Mouse (Mus musculus): ENCODE results near the gene Zfp599. TPM values are rescaled to one million over a fixed set of nuclear protein-coding genes. Genes with fewer than 3 reads are reported as not detected.
"Not testable (repeated sequence)": the region's sequence is repeated elsewhere in the genome, so short reads cannot be mapped to it uniquely, and the experiment has no call there.

Gene Zfp599
- polyA plus RNA-seq, 1 experiment from 2014 or later, result 7.5 TPM

- no peak overlapping the region for H3K9ac ChIP-seq (replicated peaks)
- H3K4me1 ChIP-seq, result peaks cover 4% of the 10 kb centered on the region; the same call in 1 of the 2 replicates
- whole genome bisulfite sequencing, result 94% methylated on average over 4 of the region's 4 CpGs
- peaks cover 40% of the 10 kb centered on the region for H3K36me3 ChIP-seq
- no peak overlapping the region for H3K4me3 ChIP-seq
- no peaks in the 10 kb centered on the region for H3K27me3 ChIP-seq
- no peak overlapping the region for H3K4me2 ChIP-seq (replicated peaks)
- H3K27ac ChIP-seq (replicated peaks), result no peak overlapping the region
- H3K9me3 ChIP-seq, result peaks cover 22% of the 10 kb centered on the region
- no peak for ATAC-seq (ENCODE audit: low FRiP score, low read depth)
Observed at GRCm38 (mm10) chr9:22256579-22256978, 3.1 kb downstream of the Zfp599 start.

DNA sequence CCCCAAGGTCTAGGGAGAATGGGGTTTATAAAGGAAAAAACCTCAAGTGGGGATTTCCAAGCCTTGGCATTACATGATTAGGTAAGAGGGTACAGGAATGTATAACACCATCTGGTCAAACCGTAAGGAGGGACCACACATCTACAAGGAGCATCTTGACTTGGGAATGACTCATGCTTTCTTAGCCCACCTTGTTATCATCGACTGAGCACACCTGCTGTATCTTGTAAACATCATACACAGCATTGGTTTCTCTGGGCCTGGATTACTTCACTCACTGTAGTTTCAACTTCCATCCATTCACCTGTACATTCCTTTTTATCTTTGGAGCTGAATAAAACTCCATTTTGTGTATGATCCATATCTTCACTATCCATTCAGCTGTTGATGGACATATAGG, 15.5 kb downstream of the Zfp599 start:
- H3K4me1 ChIP-seq, result no peaks in the 10 kb centered on the region
- H3K27me3 ChIP-seq, result no peaks in the 10 kb centered on the region
- H3K36me3 ChIP-seq, result peaks cover 85% of the 10 kb centered on the region
- 93% methylated on average over 2 of the region's 2 CpGs for WGBS
- H3K4me2 ChIP-seq (replicated peaks), result no peak overlapping the region
- H3K27ac ChIP-seq (replicated peaks), result no peak overlapping the region
- no peak overlapping the region for H3K9ac ChIP-seq (replicated peaks)
- peaks cover 19% of the 10 kb centered on the region for H3K9me3 ChIP-seq
- no peak overlapping the region for H3K4me3 ChIP-seq
- no peak for ATAC-seq (ENCODE audit: low FRiP score, low read depth)

DNA sequence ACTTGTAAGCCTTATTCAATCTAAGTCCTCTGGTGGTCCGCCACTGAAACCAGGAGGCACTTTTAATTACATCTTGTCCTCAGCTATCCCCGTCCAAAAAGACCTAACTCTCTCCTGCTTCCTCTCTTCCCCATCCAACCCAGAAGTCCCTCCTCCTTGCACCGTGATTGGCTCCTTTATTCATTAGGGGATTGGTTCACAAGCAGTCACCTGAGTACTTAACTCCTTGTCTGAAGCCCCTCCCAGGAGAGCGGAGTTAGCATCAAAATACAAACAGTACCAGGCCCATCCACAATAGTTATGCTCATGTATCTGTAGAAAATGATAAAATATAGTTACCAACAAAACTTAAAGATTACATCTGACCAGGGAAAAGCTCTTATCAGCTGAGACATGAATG, 19.7 kb downstream of the Zfp599 start:
- Histone ChIP-seq H3K9me3 (0 out of 2 replicates have a peak, but pooled peaks cover 6% of the 10 kb centered on the region), H3K36me3 (peaks cover 83% of the 10 kb centered on the region), H3K9ac (replicated peaks) (no peak overlapping the region), H3K27ac (replicated peaks) (no peak overlapping the region), H3K4me3 (no peak overlapping the region), H3K4me2 (replicated peaks) (no peak overlapping the region), H3K27me3 (no peaks in the 10 kb centered on the region), H3K4me1 (no peaks in the 10 kb centered on the region)
- ATAC-seq (ENCODE audit: low FRiP score, low read depth), result no peak
- 93% methylated on average over 4 of the region's 4 CpGs for WGBS

GRCm38 (mm10) chr9:22230556-22230955, 29.1 kb downstream of the Zfp599 start:
- Histone ChIP-seq H3K4me3 (no peak overlapping the region), H3K36me3 (peaks cover 7% of the 10 kb centered on the region), H3K4me2 (replicated peaks) (no peak overlapping the region), H3K27ac (replicated peaks) (no peak overlapping the region), H3K9ac (replicated peaks) (no peak overlapping the region), H3K9me3 (no peaks in the 10 kb centered on the region), H3K4me1 (peaks cover 4% of the 10 kb centered on the region; the same call in 1 of the 2 replicates), H3K27me3 (no peaks in the 10 kb centered on the region)
- no peak for ATAC-seq (ENCODE audit: low FRiP score, low read depth)

DNA sequence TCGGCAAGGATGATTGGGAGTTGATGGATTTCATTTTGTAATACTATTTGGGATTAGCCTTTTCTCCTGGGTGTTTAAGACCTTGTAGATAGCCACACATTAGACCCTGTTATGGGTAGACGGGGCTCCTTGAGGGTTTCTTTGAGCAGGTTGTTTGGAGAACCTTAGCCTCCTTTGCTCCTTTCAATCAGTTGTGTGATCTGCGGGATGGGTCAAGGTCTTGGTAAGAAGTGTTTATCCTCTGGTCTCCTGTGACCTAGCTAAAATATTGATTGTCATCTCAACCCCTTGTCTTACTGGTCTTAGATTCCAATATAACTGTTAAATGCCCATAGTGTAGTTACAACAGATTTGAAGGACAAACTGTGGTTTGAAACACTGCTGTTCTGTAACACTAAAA, 29.6 kb downstream of the Zfp599 start:
- Histone ChIP-seq H3K36me3 (peaks cover 3% of the 10 kb centered on the region), H3K4me2 (replicated peaks) (no peak overlapping the region)
- WGBS, result 89% methylated on average over 3 of the region's 3 CpGs

GRCm38 (mm10) chr9:22229386-22230026, 30.2 kb downstream of the Zfp599 start:
- WGBS, result 93% methylated on average over 7 of the region's 7 CpGs
- no peak overlapping the region for H3K4me2 ChIP-seq (replicated peaks)
- ATAC-seq (ENCODE audit: low FRiP score, low read depth), result no peak
- no peaks in the 10 kb centered on the region for H3K9me3 ChIP-seq
- peaks cover 4% of the 10 kb centered on the region; the same call in 1 of the 2 replicates for H3K4me1 ChIP-seq
- H3K36me3 ChIP-seq, result no peaks in the 10 kb centered on the region
- no peaks in the 10 kb centered on the region for H3K27me3 ChIP-seq
- no peak overlapping the region for H3K9ac ChIP-seq (replicated peaks)
- no peak overlapping the region for H3K27ac ChIP-seq (replicated peaks)
- no peak overlapping the region for H3K4me3 ChIP-seq

More for the DNA sequence above, 29.6 kb downstream of the Zfp599 start:
- ATAC-seq (ENCODE audit: low FRiP score, low read depth), result no peak
- H3K27me3 ChIP-seq, result no peaks in the 10 kb centered on the region
- H3K9me3 ChIP-seq, result no peaks in the 10 kb centered on the region
- no peak overlapping the region for H3K9ac ChIP-seq (replicated peaks)
- no peak overlapping the region for H3K4me3 ChIP-seq
- H3K27ac ChIP-seq (replicated peaks), result no peak overlapping the region
- peaks cover 4% of the 10 kb centered on the region; the same call in 1 of the 2 replicates for H3K4me1 ChIP-seq

GRCm38 (mm10) chr9:22226846-22227245, 32.8 kb downstream of the Zfp599 start:
- H3K36me3 ChIP-seq, result no peaks in the 10 kb centered on the region
- H3K4me1 ChIP-seq, result peaks cover 4% of the 10 kb centered on the region; the same call in 1 of the 2 replicates
- H3K4me2 ChIP-seq (replicated peaks), result no peak overlapping the region
- no peak for ATAC-seq (ENCODE audit: low FRiP score, low read depth)
- 94% methylated on average over 15 of the region's 15 CpGs for WGBS
- H3K9ac ChIP-seq (replicated peaks), result no peak overlapping the region
- H3K27ac ChIP-seq (replicated peaks), result no peak overlapping the region
- no peaks in the 10 kb centered on the region for H3K27me3 ChIP-seq
- no peak overlapping the region for H3K4me3 ChIP-seq
- H3K9me3 ChIP-seq, result no peaks in the 10 kb centered on the region

DNA sequence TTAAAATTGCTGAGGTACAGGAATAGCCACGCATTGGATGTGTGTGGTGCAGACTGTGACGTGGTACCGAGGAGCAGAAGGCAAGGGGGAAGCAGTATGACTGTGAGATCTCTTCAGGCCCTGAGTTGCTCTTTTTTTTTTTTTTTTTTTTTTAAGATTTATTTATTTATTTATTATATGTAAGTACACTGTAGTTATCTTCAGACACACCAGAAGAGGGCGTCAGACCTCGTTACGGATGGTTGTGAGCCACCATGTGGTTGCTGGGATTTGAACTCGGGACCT, 33.4 kb downstream of the Zfp599 start:
- H3K9me3 ChIP-seq; H3K36me3 ChIP-seq; H3K27ac ChIP-seq (replicated peaks); H3K27me3 ChIP-seq; ATAC-seq (ENCODE audit: low FRiP score, low read depth); H3K9ac ChIP-seq (replicated peaks); H3K4me1 ChIP-seq: not testable (repeated sequence)
- WGBS, result 81% methylated on average over 7 of the region's 7 CpGs
- Histone ChIP-seq H3K4me3 (peak overlapping the region; percentile 62), H3K4me2 (replicated peaks) (peak overlapping the region; percentile 73)

GRCm38 (mm10) chr9:22225581-22226388, 33.9 kb downstream of the Zfp599 start, which contains the start of gene Zfp809:
Zfp809 (plus strand) TSS chr9:22225714.
- ATAC-seq (ENCODE audit: low FRiP score, low read depth), result peak; percentile 99
- WGBS, result 1% methylated on average over 35 of the region's 35 CpGs
- H3K36me3 ChIP-seq, result no peaks in the 10 kb centered on the region
- H3K9me3 ChIP-seq, result no peaks in the 10 kb centered on the region
- H3K27ac ChIP-seq (replicated peaks), result peak within 1 kb of the TSS; percentile 63
- H3K27me3 ChIP-seq, result no peaks in the 10 kb centered on the region
- H3K4me2 ChIP-seq (replicated peaks), result peak within 1 kb of the TSS; percentile 73
- peaks cover 4% of the 10 kb centered on the region; the same call in 1 of the 2 replicates for H3K4me1 ChIP-seq
- H3K4me3 ChIP-seq, result peak within 1 kb of the TSS; percentile 62
- H3K9ac ChIP-seq (replicated peaks), result peak within 1 kb of the TSS; percentile 66

- H3K9me3 ChIP-seq, result no peaks in the 10 kb centered on the region
- H3K4me1 ChIP-seq, result peaks cover 4% of the 10 kb centered on the region; the same call in 1 of the 2 replicates
- H3K4me2 ChIP-seq (replicated peaks), result peak overlapping the region; percentile 73
- H3K27ac ChIP-seq (replicated peaks), result peak overlapping the region; percentile 30
- H3K27me3 ChIP-seq, result no peaks in the 10 kb centered on the region
- H3K4me3 ChIP-seq, result peak overlapping the region; percentile 62
- ATAC-seq (ENCODE audit: low FRiP score, low read depth), result peak; percentile 53
- peak overlapping the region; percentile 66 for H3K9ac ChIP-seq (replicated peaks)
- 24% methylated on average over 17 of the region's 17 CpGs for WGBS
- no peaks in the 10 kb centered on the region for H3K36me3 ChIP-seq
Observed at GRCm38 (mm10) chr9:22224536-22225503, 34.9 kb downstream of the Zfp599 start.

DNA sequence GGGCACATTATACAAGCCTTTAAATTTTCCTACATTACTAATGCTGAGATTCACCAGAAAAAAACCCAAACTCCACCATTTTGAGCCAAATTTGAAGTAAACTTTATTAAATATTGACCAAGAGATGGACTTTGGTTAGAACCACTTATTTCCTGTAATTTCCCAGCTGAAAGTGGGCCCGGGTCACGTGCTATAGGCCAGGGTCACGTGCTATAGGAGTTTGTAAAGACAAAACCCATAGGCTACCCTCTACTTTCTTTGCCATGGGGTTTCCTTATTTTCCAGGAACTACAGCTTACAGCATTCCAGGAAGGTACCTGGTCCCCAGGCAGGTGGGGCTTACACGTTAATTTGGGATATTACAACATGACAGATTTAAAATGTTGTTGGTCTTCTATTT, 35.6 kb downstream of the Zfp599 start:
- no peak overlapping the region for H3K27ac ChIP-seq (replicated peaks)
- WGBS, result 95% methylated on average over 4 of the region's 4 CpGs

More for the DNA sequence above, 35.6 kb downstream of the Zfp599 start:
- Histone ChIP-seq H3K9ac (replicated peaks) (no peak overlapping the region), H3K4me3 (no peak overlapping the region), H3K27me3 (no peaks in the 10 kb centered on the region), H3K36me3 (no peaks in the 10 kb centered on the region), H3K4me1 (peaks cover 4% of the 10 kb centered on the region; the same call in 1 of the 2 replicates), H3K4me2 (replicated peaks) (no peak overlapping the region), H3K9me3 (no peaks in the 10 kb centered on the region)
- no peak for ATAC-seq (ENCODE audit: low FRiP score, low read depth)
